Mouse (Mus musculus) G1E (cell line): ENCODE results near the gene Med27. TPM values are rescaled to one million over a fixed set of nuclear protein-coding genes. Genes with fewer than 3 reads are reported as not detected.

Experiments used
- ATAC-seq: 2 replicates; pipeline ENCODE4 v1.8.0; 2016; ENCODE audit warnings: mild to moderate bottlenecking; ENCODE audit not compliant: insufficient number of reproducible peaks, poor library complexity, low FRiP score, severe bottlenecking; ENCODE audit errors: extremely low read depth
- DNase-seq: peaks from one replicate; pipeline ENCODE4 v3.0.0; 2012; ENCODE audit warnings: low spot score
- H3K27me3 ChIP-seq: 2 replicates; pipeline ENCODE4 v1.6.1; 2012; ENCODE audit warnings: mild to moderate bottlenecking, low read length, inconsistent platforms; ENCODE audit not compliant: insufficient read depth
- H3K36me3 ChIP-seq: replicated peaks from 2 replicates; pipeline ENCODE3; 2012; ENCODE audit warnings: mild to moderate bottlenecking, inconsistent platforms
- H3K4me1 ChIP-seq: 2 replicates; pipeline ENCODE4 v1.6.1; 2012; ENCODE audit warnings: low read depth, low read length, inconsistent platforms, mixed read lengths; ENCODE audit not compliant: insufficient read depth
- H3K4me3 ChIP-seq: 2 replicates; pipeline ENCODE4 v1.5.1; 2012; ENCODE audit warnings: low read depth, mild to moderate bottlenecking, inconsistent platforms, low read length, moderate library complexity, mixed read lengths
- H3K9me3 ChIP-seq: replicated peaks from 2 replicates; pipeline ENCODE4 v1.6.1; 2012; ENCODE audit warnings: inconsistent platforms
- CTCF ChIP-seq: IDR thresholded peaks from 2 replicates; pipeline ENCODE4 v1.5.1; 2012; ENCODE audit warnings: low read depth, low read length, inconsistent platforms, mixed read lengths
- GATA1 ChIP-seq: IDR thresholded peaks from 2 replicates; pipeline ENCODE4 v1.6.1; 2012; ENCODE audit warnings: borderline replicate concordance, low read length, inconsistent platforms, mixed read lengths
- GATA2 ChIP-seq: IDR thresholded peaks from 2 replicates; pipeline ENCODE4 v1.6.1; 2012; ENCODE audit warnings: low read depth, low read length, inconsistent platforms, borderline replicate concordance
- POLR2AphosphoS5 ChIP-seq: IDR thresholded peaks from 2 replicates; pipeline ENCODE4 v1.6.1; 2012; ENCODE audit warnings: low read depth, low read length, inconsistent platforms; ENCODE audit not compliant: insufficient replicate concordance
- TAL1 ChIP-seq: conservative IDR thresholded peaks from 2 replicates; pipeline ENCODE4 v1.6.1; 2012; ENCODE audit warnings: low read depth, low read length, inconsistent platforms, mixed read lengths
- polyA plus RNA-seq: library from polyadenylated mRNA; stranded (reverse); fragments of >175 nt; gene quantifications from 2 replicates; pipeline ENCODE4 v1.2.3, GENCODE M21; 2012
- total RNA-seq, 2 experiments: library from RNA; stranded (forward) in 1 of 2; stranded (reverse) in 1 of 2; fragments of 200-1000 nt in 1 of 2; fragments of >200 nt in 1 of 2; fragmentation: Nextera tagmentation in 1 of 2; gene quantifications; 2 replicates each; pipeline ENCODE4 v1.2.3; 2014 to 2017

Gene Med27
- total and polyA plus RNA-seq, 3 experiments, result 23.4 to 95.0 (median 58.1) TPM

DNA sequence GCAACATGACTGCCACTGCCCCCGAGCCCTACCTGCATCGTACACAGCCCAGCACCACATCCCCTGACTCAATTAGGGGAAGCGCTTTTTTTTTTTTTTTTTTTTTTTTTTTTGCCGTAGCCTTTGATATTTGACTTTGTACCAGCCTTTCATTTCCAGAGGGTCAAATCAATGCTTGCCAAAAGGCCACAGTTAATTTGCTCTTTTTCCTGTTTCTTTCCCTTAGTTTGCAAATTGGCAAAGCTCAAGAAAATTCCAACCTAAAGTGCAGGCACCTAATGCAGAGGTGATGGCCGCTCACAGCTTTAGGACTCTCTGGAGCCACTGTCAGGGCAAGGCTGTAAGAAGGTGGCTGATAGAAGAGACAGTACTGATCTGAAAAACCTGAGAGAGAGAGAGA lies 186.3 kb downstream of the Med27 start:
- no peak overlapping the region for H3K4me3 ChIP-seq
- H3K9me3 ChIP-seq, result no peaks in the 10 kb centered on the region
- no peak for ATAC-seq
- peaks cover 40% of the 10 kb centered on the region for H3K27me3 ChIP-seq
- TF ChIP-seq GATA1, result no peak
- TF ChIP-seq POLR2AphosphoS5, result no peak
- no peak for TF ChIP-seq GATA2
- no peak for TF ChIP-seq TAL1
- no peak for TF ChIP-seq CTCF
- H3K4me1 ChIP-seq, result no peaks in the 10 kb centered on the region
- no peaks in the 10 kb centered on the region for H3K36me3 ChIP-seq
- DNase-seq, result no peak

DNA sequence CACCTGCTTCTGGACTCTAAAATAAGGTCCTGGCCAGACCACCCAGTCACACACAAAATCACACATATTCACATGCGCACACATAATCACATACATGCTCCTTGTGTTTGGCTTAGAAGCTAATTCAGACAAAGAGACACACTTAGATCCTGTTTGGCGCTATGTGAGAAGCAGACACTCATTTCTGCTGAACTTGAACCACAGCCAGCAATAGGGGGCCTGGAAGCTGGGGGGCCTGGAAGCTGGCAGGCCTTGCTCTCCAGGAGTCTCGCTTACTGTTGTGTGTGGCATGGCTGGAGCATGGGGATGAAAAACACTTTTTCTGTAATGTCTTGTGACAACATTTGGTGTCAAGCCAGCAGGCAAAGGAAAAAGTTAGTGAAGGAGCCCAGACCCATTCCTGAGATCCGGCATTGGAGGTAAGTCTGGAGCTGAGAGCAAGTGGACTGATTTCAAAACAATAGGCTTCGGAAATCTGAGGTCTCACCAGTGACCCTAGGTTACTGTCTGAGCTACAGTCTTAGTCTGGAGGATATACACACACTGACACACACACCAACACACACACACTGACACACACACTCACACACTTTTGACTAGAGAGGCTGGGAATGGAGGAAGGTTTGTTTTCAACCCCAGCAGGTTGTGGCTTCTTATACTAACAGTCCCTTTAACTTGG lies 189.1 kb downstream of the Med27 start:
- no peak for ATAC-seq
- H3K4me1 ChIP-seq, result no peaks in the 10 kb centered on the region
- TF ChIP-seq GATA2, result no peak
- no peak for TF ChIP-seq CTCF
- no peak for TF ChIP-seq TAL1
- no peak for TF ChIP-seq GATA1
- no peak for TF ChIP-seq POLR2AphosphoS5

DNA sequence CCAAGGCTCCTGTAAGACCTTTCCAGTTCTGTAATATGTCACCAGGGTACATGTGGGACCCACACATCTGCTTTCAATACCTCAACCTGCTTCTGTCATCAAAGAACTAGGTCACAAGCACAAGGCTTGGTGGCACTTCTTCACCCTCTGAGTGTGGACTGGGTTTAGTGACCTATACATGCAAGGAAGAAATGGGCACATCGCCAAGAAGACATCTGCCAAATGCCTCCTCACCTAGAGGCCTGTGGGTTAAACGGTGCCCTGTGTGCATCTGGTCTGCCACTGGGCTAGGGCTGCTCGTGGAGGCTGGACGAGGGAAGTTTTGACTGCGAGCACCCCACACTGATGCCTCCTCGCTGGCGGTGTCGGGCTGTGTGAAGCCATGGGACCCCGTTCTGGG lies 189.9 kb downstream of the Med27 start:
- no peak for DNase-seq
- Histone ChIP-seq H3K4me1 (no peaks in the 10 kb centered on the region), H3K4me3 (no peak overlapping the region), H3K27me3 (peaks cover 37% of the 10 kb centered on the region), H3K9me3 (no peaks in the 10 kb centered on the region), H3K36me3 (no peaks in the 10 kb centered on the region)
- ATAC-seq, result no peak
- TF ChIP-seq GATA2, result no peak
- no peak for TF ChIP-seq TAL1

More for the DNA sequence above, 189.1 kb downstream of the Med27 start:
- peaks cover 37% of the 10 kb centered on the region for H3K27me3 ChIP-seq
- H3K36me3 ChIP-seq, result no peaks in the 10 kb centered on the region
- no peak for DNase-seq
- no peak overlapping the region for H3K4me3 ChIP-seq
- no peaks in the 10 kb centered on the region for H3K9me3 ChIP-seq

DNA sequence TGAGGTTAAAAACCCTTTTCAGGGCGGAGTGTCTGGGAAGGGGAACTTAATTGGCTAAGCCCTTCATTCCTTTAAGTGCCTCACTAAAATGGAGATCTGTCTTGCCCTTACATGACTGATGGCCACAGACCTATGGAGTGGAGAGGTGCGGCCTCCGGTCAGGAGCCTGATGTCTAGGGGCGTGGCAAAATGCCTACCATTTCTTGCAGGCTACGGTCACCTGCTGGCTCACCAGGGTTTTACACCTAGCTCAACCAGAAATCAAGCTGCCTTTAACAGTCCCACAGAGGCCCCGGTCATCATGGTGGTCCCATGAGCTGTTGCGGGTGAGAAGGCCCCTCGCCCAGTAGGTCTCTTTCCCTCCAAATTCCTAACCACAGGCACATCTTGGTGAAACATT lies 190.7 kb downstream of the Med27 start:
- H3K9me3 ChIP-seq, result no peaks in the 10 kb centered on the region
- ATAC-seq (no peak), DNase-seq (no peak)
- H3K4me3 ChIP-seq, result no peak overlapping the region
- TF ChIP-seq CTCF, result no peak
- TF ChIP-seq TAL1, result no peak
- no peak for TF ChIP-seq GATA2
- peaks cover 37% of the 10 kb centered on the region for H3K27me3 ChIP-seq
- H3K4me1 ChIP-seq, result no peaks in the 10 kb centered on the region
- no peaks in the 10 kb centered on the region for H3K36me3 ChIP-seq

DNA sequence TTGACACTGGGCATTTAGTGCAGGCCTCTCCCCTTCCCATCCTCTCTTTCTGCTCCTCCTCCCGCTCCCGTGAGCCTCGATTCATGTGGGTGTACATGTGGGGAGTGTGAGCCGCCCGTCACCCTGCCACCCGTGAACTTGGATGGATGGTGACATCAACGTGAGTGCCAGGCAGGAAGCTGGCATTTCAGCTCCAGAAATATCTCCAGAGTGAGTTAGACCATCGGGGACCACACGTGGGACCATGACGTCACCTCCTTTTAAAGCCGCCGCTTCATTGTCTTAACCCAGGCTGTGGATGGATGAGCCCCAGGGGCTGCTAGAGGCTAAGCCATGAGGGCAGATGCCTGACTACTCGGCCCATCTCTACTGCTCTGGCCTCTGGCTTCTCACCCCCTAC lies 195.4 kb downstream of the Med27 start:
- Histone ChIP-seq H3K4me1 (no peaks in the 10 kb centered on the region), H3K27me3 (peaks cover 18% of the 10 kb centered on the region; the same call in 1 of the 2 replicates), H3K9me3 (no peaks in the 10 kb centered on the region), H3K4me3 (no peak overlapping the region), H3K36me3 (no peaks in the 10 kb centered on the region)
- no peak for TF ChIP-seq TAL1
- no peak for TF ChIP-seq GATA2
- TF ChIP-seq POLR2AphosphoS5, result no peak
- ATAC-seq, result no peak
- DNase-seq, result no peak

DNA sequence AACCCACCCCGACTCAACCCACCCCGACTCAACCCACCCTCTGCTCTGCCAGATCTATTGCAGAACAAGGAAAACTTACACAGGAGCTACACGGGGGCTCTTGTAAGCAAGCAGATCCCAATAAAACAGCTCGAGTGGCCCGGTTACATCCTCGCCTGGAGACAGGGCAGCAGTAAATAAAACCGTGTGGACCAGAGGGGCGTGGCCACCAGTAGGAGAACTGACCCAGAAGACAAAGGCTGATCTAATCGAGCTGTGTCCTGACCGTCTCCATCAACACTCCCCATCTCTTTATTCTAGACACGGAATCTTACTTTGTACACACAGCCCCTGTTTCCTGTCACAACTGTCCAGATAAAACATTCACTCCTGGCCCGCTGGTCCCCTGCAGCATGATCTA lies 200.0 kb downstream of the Med27 start:
- TF ChIP-seq GATA1 (no peak), CTCF (no peak)
- H3K9me3 ChIP-seq, result no peaks in the 10 kb centered on the region
- no peaks in the 10 kb centered on the region for H3K36me3 ChIP-seq
- no peaks in the 10 kb centered on the region for H3K4me1 ChIP-seq
- ATAC-seq (no peak), DNase-seq (no peak)
- H3K27me3 ChIP-seq, result peaks cover 16% of the 10 kb centered on the region; the same call in 1 of the 2 replicates
- no peak overlapping the region for H3K4me3 ChIP-seq
